Mouse (Mus musculus): ENCODE measurements at regions not wholly inside any gene's neighbourhood (a gene's known extent, or its start where the extent isn't known, plus 50 kb on each side); places are given as distances from the start of the nearest gene placed in this dataset.

DNA sequence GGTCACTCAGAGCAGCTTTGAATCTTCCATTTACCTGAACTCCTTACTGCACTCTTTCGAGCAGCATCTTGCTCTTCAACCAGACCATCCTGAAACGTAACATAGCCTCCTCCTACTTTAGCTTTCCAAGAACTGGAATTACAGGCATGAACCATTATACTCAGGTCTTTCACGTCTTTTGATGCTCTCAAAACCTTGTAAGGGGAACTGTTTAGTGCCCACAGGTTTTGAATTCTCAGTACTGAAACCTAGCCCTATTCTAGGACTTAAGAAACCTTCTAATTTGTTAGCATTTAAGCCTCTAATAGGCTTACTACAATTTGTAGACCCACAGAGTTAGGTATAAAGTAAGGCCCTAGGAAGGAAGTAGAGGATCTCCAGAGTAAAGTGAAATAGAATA, 163.7 kb upstream of the Fndc3a start:
- no peaks in the 10 kb centered on the region for H3K27me3 ChIP-seq (ENCODE audit: insufficient read depth, low read length)
- no peak overlapping the region for H3K4me2 ChIP-seq (ENCODE audit: low read depth, low read length)
- DNase-seq (ENCODE audit: low spot score) (no peak), ATAC-seq (no peak)
- TF ChIP-seq CTCF (IDR thresholded peaks at IDR 0.05; ENCODE audit: low read depth): no peak
- H3K4me1 ChIP-seq (ENCODE audit: insufficient read depth, low read length): peaks cover 4% of the 10 kb centered on the region; the same call in 1 of the 2 replicates
- no peak overlapping the region for H3K4me3 ChIP-seq (ENCODE audit: low read length)
- no peaks in the 10 kb centered on the region for H3K36me3 ChIP-seq (ENCODE audit: insufficient read depth, low read length)
- H3K27ac ChIP-seq: no peak overlapping the region
- 88% methylated on average over 3 of the region's 3 CpGs for WGBS
- H3K9me3 ChIP-seq (ENCODE audit: low read length): no peaks in the 10 kb centered on the region
- no peak overlapping the region for H3K9ac ChIP-seq (replicated peaks; ENCODE audit: low read length)

DNA sequence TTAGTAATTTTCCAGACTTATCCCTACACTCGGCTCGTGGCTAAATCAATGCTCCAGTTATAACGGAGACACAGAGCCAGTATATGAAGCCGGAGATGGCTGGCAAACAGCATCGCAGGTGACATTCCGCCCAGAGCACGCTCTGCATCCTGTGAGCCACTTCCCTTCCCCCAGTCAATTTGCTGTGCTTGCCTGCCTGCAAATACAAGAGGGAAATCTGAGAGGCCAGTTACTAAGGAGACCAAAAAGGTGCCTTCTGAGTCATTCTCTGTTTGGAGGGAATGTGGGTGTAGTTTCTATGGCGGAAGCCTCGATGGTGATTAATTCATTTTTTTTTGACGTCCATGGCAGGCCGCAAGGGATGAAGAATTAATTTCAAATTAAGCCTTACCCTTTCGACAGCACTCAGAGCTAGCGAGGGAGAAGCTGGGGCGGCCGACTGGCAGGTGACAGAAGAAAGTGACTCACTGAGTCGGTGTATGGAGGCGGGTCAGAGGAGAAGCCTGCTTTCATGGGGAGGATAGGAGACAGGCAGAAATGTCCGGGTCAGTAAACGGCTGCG, 159.5 kb upstream of the Fndc3a start:
- H3K36me3 ChIP-seq (ENCODE audit: insufficient read depth, low read length): no peaks in the 10 kb centered on the region
- H3K4me2 ChIP-seq (ENCODE audit: low read depth, low read length): peak overlapping the region; percentile 40
- TF ChIP-seq CTCF (IDR thresholded peaks at IDR 0.05; ENCODE audit: low read depth): no peak
- ATAC-seq: peak; percentile 86
- no peaks in the 10 kb centered on the region for H3K9me3 ChIP-seq (ENCODE audit: low read length)
- peak overlapping the region; percentile 24; the same call in 1 of the 2 replicates for H3K9ac ChIP-seq (replicated peaks; ENCODE audit: low read length)
- WGBS: 30% methylated on average over 20 of the region's 20 CpGs
- H3K27ac ChIP-seq: peak overlapping the region; percentile 64
- peak; percentile 61 for DNase-seq (ENCODE audit: low spot score)
- no peak overlapping the region for H3K4me3 ChIP-seq (ENCODE audit: low read length)
- peaks cover 4% of the 10 kb centered on the region; the same call in 1 of the 2 replicates for H3K4me1 ChIP-seq (ENCODE audit: insufficient read depth, low read length)
- H3K27me3 ChIP-seq (ENCODE audit: insufficient read depth, low read length): no peaks in the 10 kb centered on the region

- no peak for TF ChIP-seq CTCF (IDR thresholded peaks at IDR 0.05; ENCODE audit: low read depth)
- Histone ChIP-seq H3K27ac (no peak overlapping the region), H3K9ac (replicated peaks; ENCODE audit: low read length) (no peak overlapping the region), H3K27me3 (ENCODE audit: insufficient read depth, low read length) (no peaks in the 10 kb centered on the region), H3K9me3 (ENCODE audit: low read length) (no peaks in the 10 kb centered on the region), H3K4me2 (ENCODE audit: low read depth, low read length) (no peak overlapping the region), H3K36me3 (ENCODE audit: insufficient read depth, low read length) (no peaks in the 10 kb centered on the region), H3K4me1 (ENCODE audit: insufficient read depth, low read length) (peaks cover 4% of the 10 kb centered on the region; the same call in 1 of the 2 replicates), H3K4me3 (ENCODE audit: low read length) (no peak overlapping the region)
- no peak for ATAC-seq
- 77% methylated on average over 2 of the region's 2 CpGs for WGBS
- DNase-seq (ENCODE audit: low spot score): no peak
Observed at GRCm38 (mm10) chr14:72866896-72867295, 157.1 kb upstream of the Fndc3a start.

- no peak for ATAC-seq
- Histone ChIP-seq H3K27me3 (ENCODE audit: insufficient read depth, low read length) (no peaks in the 10 kb centered on the region), H3K27ac (no peak overlapping the region), H3K4me1 (ENCODE audit: insufficient read depth, low read length) (peaks cover 4% of the 10 kb centered on the region; the same call in 1 of the 2 replicates), H3K4me2 (ENCODE audit: low read depth, low read length) (no peak overlapping the region), H3K9me3 (ENCODE audit: low read length) (no peaks in the 10 kb centered on the region), H3K36me3 (ENCODE audit: insufficient read depth, low read length) (no peaks in the 10 kb centered on the region), H3K9ac (replicated peaks; ENCODE audit: low read length) (no peak overlapping the region), H3K4me3 (ENCODE audit: low read length) (no peak overlapping the region)
- TF ChIP-seq CTCF (IDR thresholded peaks at IDR 0.05; ENCODE audit: low read depth): no peak
- no peak for DNase-seq (ENCODE audit: low spot score)
Observed at GRCm38 (mm10) chr14:72865531-72865930, 155.7 kb upstream of the Fndc3a start.

- 93% methylated on average over 4 of the region's 4 CpGs for WGBS
- ATAC-seq: no peak
Observed at GRCm38 (mm10) chr14:72864792-72865191, 155.0 kb upstream of the Fndc3a start.

GRCm38 (mm10) chr14:72864130-72864529, 154.3 kb upstream of the Fndc3a start:
- Histone ChIP-seq H3K4me2 (ENCODE audit: low read depth, low read length) (no peak overlapping the region), H3K9me3 (ENCODE audit: low read length) (no peaks in the 10 kb centered on the region), H3K27me3 (ENCODE audit: insufficient read depth, low read length) (no peaks in the 10 kb centered on the region), H3K9ac (replicated peaks; ENCODE audit: low read length) (no peak overlapping the region), H3K4me1 (ENCODE audit: insufficient read depth, low read length) (no peaks in the 10 kb centered on the region; the same call in 1 of the 2 replicates), H3K27ac (no peak overlapping the region), H3K36me3 (ENCODE audit: insufficient read depth, low read length) (no peaks in the 10 kb centered on the region), H3K4me3 (ENCODE audit: low read length) (no peak overlapping the region)
- TF ChIP-seq CTCF (IDR thresholded peaks at IDR 0.05; ENCODE audit: low read depth): no peak
- 67% methylated on average over 5 of the region's 5 CpGs for WGBS
- ATAC-seq: no peak
- no peak for DNase-seq (ENCODE audit: low spot score)

More at GRCm38 (mm10) chr14:72864792-72865191, 155.0 kb upstream of the Fndc3a start:
- H3K9ac ChIP-seq (replicated peaks; ENCODE audit: low read length): no peak overlapping the region
- no peaks in the 10 kb centered on the region for H3K9me3 ChIP-seq (ENCODE audit: low read length)
- no peak for DNase-seq (ENCODE audit: low spot score)
- peaks cover 4% of the 10 kb centered on the region; the same call in 1 of the 2 replicates for H3K4me1 ChIP-seq (ENCODE audit: insufficient read depth, low read length)
- H3K4me2 ChIP-seq (ENCODE audit: low read depth, low read length): no peak overlapping the region
- H3K4me3 ChIP-seq (ENCODE audit: low read length): no peak overlapping the region
- H3K27me3 ChIP-seq (ENCODE audit: insufficient read depth, low read length): no peaks in the 10 kb centered on the region
- H3K27ac ChIP-seq: no peak overlapping the region
- no peaks in the 10 kb centered on the region for H3K36me3 ChIP-seq (ENCODE audit: insufficient read depth, low read length)
- TF ChIP-seq CTCF (IDR thresholded peaks at IDR 0.05; ENCODE audit: low read depth): no peak

- Histone ChIP-seq H3K27ac (no peak overlapping the region), H3K27me3 (ENCODE audit: insufficient read depth, low read length) (no peaks in the 10 kb centered on the region), H3K4me1 (ENCODE audit: insufficient read depth, low read length) (no peaks in the 10 kb centered on the region), H3K9ac (replicated peaks; ENCODE audit: low read length) (no peak overlapping the region), H3K4me3 (ENCODE audit: low read length) (no peak overlapping the region), H3K9me3 (ENCODE audit: low read length) (no peaks in the 10 kb centered on the region), H3K36me3 (ENCODE audit: insufficient read depth, low read length) (no peaks in the 10 kb centered on the region), H3K4me2 (ENCODE audit: low read depth, low read length) (no peak overlapping the region)
- WGBS: 74% methylated on average over 7 of the region's 7 CpGs
- ATAC-seq: no peak
- TF ChIP-seq CTCF (IDR thresholded peaks at IDR 0.05; ENCODE audit: low read depth): no peak
- DNase-seq (ENCODE audit: low spot score): no peak
Observed at GRCm38 (mm10) chr14:72862806-72863526, 153.2 kb upstream of the Fndc3a start.
